Mouse (Mus musculus) MEL (cell line): ENCODE data around the gene Ildr2.

Experiments
- CHD2 ChIP-seq: IDR thresholded peaks from 2 replicates; pipeline ENCODE4 v1.6.1; 2011; ENCODE audit warnings: low read length, improper control_type of control experiment
- CTCF ChIP-seq, 3 experiments: IDR thresholded peaks in 2 of 3; conservative IDR thresholded peaks in 1 of 3; 2 replicates each; pipeline ENCODE4 v1.5.1; 2011 to 2012; ENCODE audit warnings: low read length in 3 of 3, low read depth in 2 of 3, mild to moderate bottlenecking in 2 of 3, improper control_type of control experiment in 1 of 3, inconsistent platforms in 1 of 3, mixed read lengths in 1 of 3, moderate library complexity in 1 of 3; ENCODE audit not compliant: control insufficient read depth in 1 of 3, insufficient read depth in 1 of 3, poor library complexity in 1 of 3, severe bottlenecking in 1 of 3
- E2F4 ChIP-seq: IDR thresholded peaks from 2 replicates; pipeline ENCODE4 v1.6.1; 2011; ENCODE audit warnings: low read depth, low read length, improper control_type of control experiment, borderline replicate concordance
- ETS1 ChIP-seq: IDR thresholded peaks from 2 replicates; pipeline ENCODE4 v1.6.1; 2012; ENCODE audit warnings: low read depth, mild to moderate bottlenecking, inconsistent platforms, low read length, improper control_type of control experiment, moderate library complexity
- GATA1 ChIP-seq: IDR thresholded peaks from 2 replicates; pipeline ENCODE4 v1.6.1; 2011; ENCODE audit warnings: low read depth, low read length, improper control_type of control experiment
- MYB ChIP-seq: IDR thresholded peaks from 2 replicates; pipeline ENCODE4 v1.6.1; 2011; ENCODE audit warnings: mild to moderate bottlenecking, low read depth, low read length, improper control_type of control experiment
- POLR2A ChIP-seq, 2 experiments: IDR thresholded peaks; 2 replicates each; pipeline ENCODE4 v1.6.1; 2011 to 2012; ENCODE audit warnings: low read length in 2 of 2, mild to moderate bottlenecking in 2 of 2, control low read depth in 1 of 2, improper control_type of control experiment in 1 of 2, low read depth in 1 of 2, moderate library complexity in 1 of 2; ENCODE audit not compliant: control insufficient read depth in 1 of 2, insufficient read depth in 1 of 2, poor library complexity in 1 of 2
- TBP ChIP-seq: IDR thresholded peaks from 2 replicates; pipeline ENCODE4 v1.8.0; 2011; ENCODE audit warnings: low read depth, low read length, improper control_type of control experiment
- UBTF ChIP-seq: IDR thresholded peaks from 2 replicates; pipeline ENCODE4 v1.6.1; 2012; ENCODE audit warnings: low read depth, mild to moderate bottlenecking, inconsistent platforms, low read length, improper control_type of control experiment, moderate library complexity, borderline replicate concordance; ENCODE audit not compliant: insufficient read depth
- ZKSCAN1 ChIP-seq: IDR thresholded peaks from 2 replicates; pipeline ENCODE4 v1.6.1; 2012; ENCODE audit warnings: low read depth, mild to moderate bottlenecking, inconsistent platforms, low read length, improper control_type of control experiment, moderate library complexity

- TF ChIP-seq UBTF = no peak
- no peak for TF ChIP-seq CTCF (IDR thresholded peaks at IDR 0.05 in 2 of 3, conservative IDR thresholded peaks at IDR 0.05 in 1 of 3; ENCODE audit: control insufficient read depth in 1 of 3, insufficient read depth in 1 of 3, low read depth in 2 of 3, low read length in 3 of 3, poor library complexity in 1 of 3, severe bottlenecking in 1 of 3)
- no peak for TF ChIP-seq POLR2A (IDR thresholded peaks at IDR 0.05; ENCODE audit: control insufficient read depth in 1 of 2, insufficient read depth in 1 of 2, low read depth in 1 of 2, low read length in 2 of 2, poor library complexity in 1 of 2)
- no peak for TF ChIP-seq MYB
- no peak for TF ChIP-seq GATA1
- TF ChIP-seq ZKSCAN1 = no peak
- no peak for TF ChIP-seq CHD2
- TF ChIP-seq ETS1 = no peak
- no peak for TF ChIP-seq TBP
- TF ChIP-seq E2F4 = no peak
These were observed 44.9 kb downstream of the Ildr2 start for GRCm38 (mm10) chr1:166298884-166299283.
